Mouse (Mus musculus) lung, adult 18-20 months (tissue): ENCODE results near the gene Wdr70.

Source experiments
- DNase-seq, 2 experiments: peaks; one replicate each; pipeline ENCODE4 v3.0.0; 2022; ENCODE audit warnings: mixed read lengths in 2 of 2

The Wdr70 gene

GRCm38 (mm10) chr15:8027503-8027902 lies 71.5 kb downstream of the Wdr70 start:
- DNase-seq, result no peak

- no peak for DNase-seq
These were observed 87.6 kb downstream of the Wdr70 start for GRCm38 (mm10) chr15:8011418-8011817.

- DNase-seq, result no peak
These were observed 91.6 kb downstream of the Wdr70 start for GRCm38 (mm10) chr15:8007413-8007812.

- no peak for DNase-seq
These were observed 93.0 kb downstream of the Wdr70 start for GRCm38 (mm10) chr15:8006056-8006455.

- peak; percentile 29 to 57 for DNase-seq
These were observed 93.5 kb downstream of the Wdr70 start for GRCm38 (mm10) chr15:8005506-8005905.

GRCm38 (mm10) chr15:8003789-8004188 lies 95.2 kb downstream of the Wdr70 start:
- no peak for DNase-seq

GRCm38 (mm10) chr15:7998843-7999546 lies 100.0 kb downstream of the Wdr70 start:
- no peak for DNase-seq

- DNase-seq, result no peak
These were observed 100.9 kb downstream of the Wdr70 start for GRCm38 (mm10) chr15:7998095-7998494.

- no peak for DNase-seq
These were observed 105.3 kb downstream of the Wdr70 start for GRCm38 (mm10) chr15:7993721-7994120.

GRCm38 (mm10) chr15:7990101-7990500 lies 108.9 kb downstream of the Wdr70 start:
- DNase-seq, result no peak

GRCm38 (mm10) chr15:7987374-7987773 lies 111.6 kb downstream of the Wdr70 start:
- DNase-seq, result no peak

- no peak for DNase-seq
These were observed 112.7 kb downstream of the Wdr70 start for GRCm38 (mm10) chr15:7986274-7986673.

- DNase-seq, result no peak
These were observed 120.4 kb downstream of the Wdr70 start for GRCm38 (mm10) chr15:7978640-7979039.

GRCm38 (mm10) chr15:7976775-7977174 lies 122.2 kb downstream of the Wdr70 start:
- no peak for DNase-seq

- no peak for DNase-seq
These were observed 124.6 kb downstream of the Wdr70 start for GRCm38 (mm10) chr15:7974368-7974767.

- DNase-seq, result no peak
These were observed 126.5 kb downstream of the Wdr70 start for GRCm38 (mm10) chr15:7972528-7972927.

- no peak for DNase-seq
These were observed 136.2 kb downstream of the Wdr70 start for GRCm38 (mm10) chr15:7962786-7963185.

GRCm38 (mm10) chr15:7961489-7961888 lies 137.5 kb downstream of the Wdr70 start:
- no peak for DNase-seq

- DNase-seq, result no peak
These were observed 142.1 kb downstream of the Wdr70 start for GRCm38 (mm10) chr15:7956899-7957298.

- no peak for DNase-seq
These were observed 148.4 kb downstream of the Wdr70 start for GRCm38 (mm10) chr15:7950561-7950960.

- no peak for DNase-seq
These were observed 157.3 kb downstream of the Wdr70 start for GRCm38 (mm10) chr15:7941690-7942089.

GRCm38 (mm10) chr15:7935571-7936165 lies 163.3 kb downstream of the Wdr70 start:
- DNase-seq, result no peak

- DNase-seq, result peak in 1 of 2 experiments; percentile 13
These were observed 164.4 kb downstream of the Wdr70 start for GRCm38 (mm10) chr15:7934580-7934979.

- DNase-seq, result peak; percentile 18 to 23
These were observed 164.9 kb downstream of the Wdr70 start for GRCm38 (mm10) chr15:7934105-7934504.

- peak; percentile 86 to 89 for DNase-seq
These were observed 167.4 kb downstream of the Wdr70 start for GRCm38 (mm10) chr15:7931605-7932008.
